Mouse (Mus musculus): Measurements from ENCODE around the gene Cul7. TPM values are rescaled to one million over a fixed set of nuclear protein-coding genes. Genes with fewer than 3 reads are reported as not detected.

Cul7 gene
- polyA plus RNA-seq, 1 experiment from 2014 or later: 62.2 TPM

DNA sequence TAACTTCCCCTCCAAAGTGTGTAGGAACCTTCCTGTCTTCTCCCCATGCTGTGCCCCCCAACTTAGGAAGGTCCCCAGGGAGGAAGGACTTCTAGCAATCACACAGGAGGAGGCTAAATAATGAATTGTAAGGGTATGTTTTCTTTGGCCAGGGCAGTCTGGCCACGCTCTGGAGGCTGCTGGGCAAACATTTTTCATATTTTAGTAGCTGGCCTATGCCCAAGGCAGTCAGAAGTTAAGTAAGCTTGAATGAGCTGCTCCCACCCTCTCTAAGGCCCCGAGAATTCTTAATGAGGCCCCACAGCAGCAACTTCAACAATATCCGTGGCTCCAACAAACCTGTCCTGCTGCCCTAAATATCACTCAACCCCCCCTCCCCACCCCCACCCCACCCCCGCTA lies 37.3 kb upstream of the Cul7 start:
- Histone ChIP-seq H3K27me3 (ENCODE audit: insufficient read depth, low read length) (no peaks in the 10 kb centered on the region), H3K36me3 (ENCODE audit: insufficient read depth, low read length) (no peaks in the 10 kb centered on the region), H3K4me3 (ENCODE audit: low read length) (no peak overlapping the region), H3K4me2 (replicated peaks; ENCODE audit: low read depth, low read length) (peak overlapping the region; percentile 20), H3K4me1 (ENCODE audit: insufficient read depth, low read length) (peaks cover 91% of the 10 kb centered on the region), H3K9me3 (ENCODE audit: low read length) (no peaks in the 10 kb centered on the region), H3K9ac (replicated peaks; ENCODE audit: low read length) (peak overlapping the region; percentile 43), H3K27ac (ENCODE audit: low read length) (peak overlapping the region; percentile 88)
- WGBS: 5% methylated on average over 4 of the region's 4 CpGs
- ATAC-seq (ENCODE audit: low FRiP score, low TSS enrichment): peak; percentile 52

DNA sequence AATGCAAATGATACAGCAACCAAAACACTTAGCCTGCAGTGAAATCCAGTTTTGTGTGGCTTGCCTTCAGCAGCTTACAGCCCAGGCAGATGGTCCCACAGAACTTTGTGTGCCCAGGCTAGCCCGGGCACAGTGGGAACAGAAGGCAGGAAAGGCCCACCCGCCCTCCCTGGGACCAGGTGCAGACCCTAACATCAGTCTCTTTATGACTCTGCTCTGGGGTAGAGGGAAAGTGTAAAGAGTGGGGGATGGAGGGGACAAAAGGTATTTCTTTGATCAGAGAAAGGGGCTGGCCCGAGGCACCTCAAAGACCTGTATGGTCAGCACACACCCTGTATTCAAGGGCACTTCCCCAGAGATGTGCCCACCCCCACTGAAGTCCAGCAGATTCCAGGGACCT lies 36.9 kb upstream of the Cul7 start:
- 8% methylated on average over 3 of the region's 3 CpGs for WGBS
- Histone ChIP-seq H3K9me3 (ENCODE audit: low read length) (no peaks in the 10 kb centered on the region), H3K4me1 (ENCODE audit: insufficient read depth, low read length) (peaks cover 91% of the 10 kb centered on the region), H3K4me3 (ENCODE audit: low read length) (no peak overlapping the region), H3K27ac (ENCODE audit: low read length) (peak overlapping the region; percentile 88), H3K4me2 (replicated peaks; ENCODE audit: low read depth, low read length) (peak overlapping the region; percentile 20), H3K36me3 (ENCODE audit: insufficient read depth, low read length) (no peaks in the 10 kb centered on the region), H3K27me3 (ENCODE audit: insufficient read depth, low read length) (no peaks in the 10 kb centered on the region), H3K9ac (replicated peaks; ENCODE audit: low read length) (peak overlapping the region; percentile 18)
- 0 out of 2 replicates have a peak, but pooled peaks have one; percentile 6 for ATAC-seq (ENCODE audit: low FRiP score, low TSS enrichment)

DNA sequence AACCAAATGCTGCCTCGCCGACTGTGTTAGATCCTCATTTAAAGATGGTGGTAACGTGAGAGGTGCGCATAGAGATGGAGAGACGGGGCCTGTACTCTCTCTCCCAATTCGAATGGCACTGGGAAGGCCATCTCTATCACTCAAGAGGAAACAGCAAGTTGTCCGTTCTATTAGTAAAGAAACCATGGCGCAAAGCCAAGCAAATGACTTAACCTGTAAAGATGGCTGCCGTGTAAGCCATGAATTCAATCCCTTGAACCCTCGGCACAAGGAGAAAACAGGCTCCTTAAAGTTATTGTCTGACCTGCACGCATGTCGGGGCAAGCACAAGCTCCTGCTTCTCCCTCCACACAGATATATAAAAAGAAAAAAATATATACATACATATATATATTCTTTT lies 32.3 kb upstream of the Cul7 start:
- 11% methylated on average over 12 of the region's 12 CpGs for whole genome bisulfite sequencing
- no peak for ATAC-seq (ENCODE audit: low FRiP score, low TSS enrichment)
- H3K27me3 ChIP-seq (ENCODE audit: insufficient read depth, low read length): no peaks in the 10 kb centered on the region
- peak overlapping the region; percentile 99 for H3K27ac ChIP-seq (ENCODE audit: low read length)
- H3K9me3 ChIP-seq (ENCODE audit: low read length): no peaks in the 10 kb centered on the region
- H3K9ac ChIP-seq (replicated peaks; ENCODE audit: low read length): peak overlapping the region; percentile 70; the same call in 1 of the 2 replicates
- H3K4me2 ChIP-seq (replicated peaks; ENCODE audit: low read depth, low read length): peak overlapping the region; percentile 50
- H3K4me3 ChIP-seq (ENCODE audit: low read length): peak overlapping the region; percentile 27
- H3K36me3 ChIP-seq (ENCODE audit: insufficient read depth, low read length): no peaks in the 10 kb centered on the region
- H3K4me1 ChIP-seq (ENCODE audit: insufficient read depth, low read length): peaks cover 96% of the 10 kb centered on the region

DNA sequence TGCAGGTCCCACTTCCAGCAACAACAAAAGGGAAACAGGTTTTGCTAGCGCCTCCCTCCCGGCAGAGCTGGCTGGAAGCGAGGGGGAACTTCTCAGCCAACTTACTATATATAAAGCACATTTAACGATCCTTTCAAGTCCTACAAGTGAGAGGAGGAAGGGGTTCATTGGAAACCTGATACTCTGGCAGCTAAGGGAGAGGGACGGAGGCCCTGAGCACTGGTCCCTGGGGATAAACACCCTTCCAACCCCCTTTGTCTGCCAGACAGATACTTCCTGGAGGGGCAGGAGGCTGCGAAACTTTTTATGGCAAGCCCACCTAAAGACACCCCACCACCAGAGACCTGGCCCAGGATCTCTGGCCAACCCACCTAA lies 31.8 kb upstream of the Cul7 start:
- WGBS: 5% methylated on average over 6 of the region's 6 CpGs
- Histone ChIP-seq H3K27me3 (ENCODE audit: insufficient read depth, low read length) (no peaks in the 10 kb centered on the region), H3K9me3 (ENCODE audit: low read length) (no peaks in the 10 kb centered on the region), H3K4me1 (ENCODE audit: insufficient read depth, low read length) (peaks cover 96% of the 10 kb centered on the region), H3K27ac (ENCODE audit: low read length) (peak overlapping the region; percentile 99), H3K36me3 (ENCODE audit: insufficient read depth, low read length) (no peaks in the 10 kb centered on the region), H3K4me3 (ENCODE audit: low read length) (peak overlapping the region; percentile 27), H3K9ac (replicated peaks; ENCODE audit: low read length) (peak overlapping the region; percentile 70), H3K4me2 (replicated peaks; ENCODE audit: low read depth, low read length) (peak overlapping the region; percentile 50)
- ATAC-seq (ENCODE audit: low FRiP score, low TSS enrichment): peak; percentile 67

DNA sequence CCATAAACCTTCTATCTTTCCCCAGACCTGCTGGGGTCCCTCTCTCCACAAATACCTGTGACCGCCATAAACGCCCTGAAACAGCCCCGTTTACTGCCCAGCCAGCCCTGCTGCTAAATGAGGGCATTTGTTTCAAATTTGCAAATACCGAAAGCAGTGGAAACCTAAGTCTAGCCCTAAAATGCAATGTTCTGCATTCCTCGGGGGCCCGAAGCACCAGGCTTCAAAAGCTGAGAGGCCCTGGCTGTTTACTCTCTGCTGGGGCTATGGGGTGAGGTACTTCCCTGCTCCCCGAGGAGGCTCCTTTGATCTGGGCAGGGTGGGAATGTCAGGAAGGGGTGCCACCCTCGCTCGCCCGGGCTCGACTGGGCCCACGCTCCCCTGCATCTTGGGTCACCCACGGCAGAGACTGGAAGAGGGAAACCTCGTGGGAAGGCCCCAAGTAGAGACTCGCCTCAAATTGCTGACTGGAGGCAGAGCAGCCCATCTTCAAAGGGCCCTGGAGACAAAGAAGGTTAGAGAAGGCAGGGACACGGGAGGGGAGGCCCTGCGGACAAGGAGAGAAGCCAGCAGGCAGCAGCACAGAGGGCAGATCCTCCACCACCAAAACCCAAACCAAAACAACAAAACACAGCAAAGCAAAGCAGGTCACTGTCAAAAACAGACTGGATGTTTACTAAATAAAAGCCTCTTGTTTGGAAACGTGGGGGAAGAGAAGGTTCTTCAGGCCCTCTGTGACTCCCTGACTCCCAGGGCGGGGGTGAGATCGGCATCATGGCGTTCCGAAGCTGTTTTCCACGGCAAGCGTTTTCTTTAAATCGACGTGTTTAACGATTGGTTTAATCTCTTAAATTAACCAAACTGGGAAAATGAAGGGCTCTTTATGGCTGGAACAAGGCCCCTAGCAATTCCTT lies 31.1 kb upstream of the Cul7 start:
- Histone ChIP-seq H3K9ac (replicated peaks; ENCODE audit: low read length) (peak overlapping the region; percentile 70), H3K4me2 (replicated peaks; ENCODE audit: low read depth, low read length) (peak overlapping the region; percentile 50), H3K4me1 (ENCODE audit: insufficient read depth, low read length) (peaks cover 96% of the 10 kb centered on the region), H3K36me3 (ENCODE audit: insufficient read depth, low read length) (no peaks in the 10 kb centered on the region), H3K27ac (ENCODE audit: low read length) (peak overlapping the region; percentile 99), H3K4me3 (ENCODE audit: low read length) (peak overlapping the region; percentile 16), H3K9me3 (ENCODE audit: low read length) (no peaks in the 10 kb centered on the region), H3K27me3 (ENCODE audit: insufficient read depth, low read length) (no peaks in the 10 kb centered on the region)
- peak; percentile 31; the same call in 1 of the 2 replicates for ATAC-seq (ENCODE audit: low FRiP score, low TSS enrichment)
- WGBS: 10% methylated on average over 27 of the region's 27 CpGs

DNA sequence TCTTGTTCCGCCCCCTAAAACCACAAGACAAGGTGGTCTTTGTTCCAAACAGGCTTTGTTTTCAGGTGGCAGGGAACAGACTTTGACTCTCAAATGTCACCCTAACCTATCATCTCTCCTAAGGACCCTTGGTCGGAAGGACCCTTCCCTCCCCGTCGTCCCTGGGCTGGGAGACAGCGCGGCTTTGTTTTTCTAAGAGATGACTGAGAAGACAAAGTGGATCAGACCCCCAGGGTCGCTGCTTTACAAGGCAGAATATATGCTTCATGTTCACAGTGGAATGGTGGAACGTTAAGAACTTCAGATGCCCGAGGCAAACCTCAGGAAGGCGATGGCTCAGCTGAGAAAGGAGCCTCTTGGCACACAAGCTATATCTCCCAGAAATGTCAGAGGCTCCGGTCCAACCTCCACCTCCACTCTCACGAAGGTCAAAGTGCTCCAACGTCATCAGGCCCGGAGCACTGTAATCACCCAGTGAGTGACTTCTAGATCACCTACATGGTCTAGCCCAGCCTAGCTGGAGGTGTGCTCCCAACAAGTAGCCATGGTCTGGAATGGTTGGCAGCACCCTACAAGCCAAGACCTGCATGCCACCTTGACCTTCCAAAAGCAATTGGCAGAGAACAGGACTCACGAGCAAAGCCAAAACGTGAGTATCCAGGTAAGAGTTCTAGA lies 30.3 kb upstream of the Cul7 start:
- peaks cover 98% of the 10 kb centered on the region for H3K4me1 ChIP-seq (ENCODE audit: insufficient read depth, low read length)
- no peaks in the 10 kb centered on the region for H3K9me3 ChIP-seq (ENCODE audit: low read length)
- ATAC-seq (ENCODE audit: low FRiP score, low TSS enrichment): no peak
- peak overlapping the region; percentile 70 for H3K9ac ChIP-seq (replicated peaks; ENCODE audit: low read length)
- peak overlapping the region; percentile 50 for H3K4me2 ChIP-seq (replicated peaks; ENCODE audit: low read depth, low read length)
- no peaks in the 10 kb centered on the region for H3K36me3 ChIP-seq (ENCODE audit: insufficient read depth, low read length)
- 17% methylated on average over 16 of the region's 16 CpGs for WGBS
- 0 out of 2 replicates have a peak overlapping the region, but pooled peaks have one; percentile 16 for H3K4me3 ChIP-seq (ENCODE audit: low read length)
- H3K27me3 ChIP-seq (ENCODE audit: insufficient read depth, low read length): no peaks in the 10 kb centered on the region
- peak overlapping the region; percentile 99 for H3K27ac ChIP-seq (ENCODE audit: low read length)

DNA sequence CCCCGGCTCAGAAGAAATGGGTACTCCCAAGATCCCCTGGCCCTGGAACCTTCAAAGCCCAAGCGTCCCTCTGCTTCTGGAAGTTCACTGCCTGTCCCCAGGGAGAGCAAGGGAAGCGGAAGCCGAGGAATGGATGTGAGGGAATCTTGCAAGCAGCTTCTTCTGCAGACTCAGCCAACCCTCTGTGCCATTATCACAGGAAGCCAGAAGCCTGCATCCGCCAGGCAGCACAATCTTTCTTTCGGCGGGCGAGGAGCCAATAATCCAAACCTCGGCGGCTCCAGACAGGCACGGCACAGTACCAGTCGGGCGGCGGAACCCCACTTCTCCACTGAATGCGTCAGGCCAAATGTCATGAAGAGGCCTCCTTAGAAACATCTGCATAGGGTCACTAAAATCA lies 28.8 kb upstream of the Cul7 start:
- no peak overlapping the region for H3K4me3 ChIP-seq (ENCODE audit: low read length)
- H3K4me1 ChIP-seq (ENCODE audit: insufficient read depth, low read length): peaks cover 99% of the 10 kb centered on the region
- peak overlapping the region; percentile 99 for H3K27ac ChIP-seq (ENCODE audit: low read length)
- 24% methylated on average over 15 of the region's 15 CpGs for WGBS
- peak overlapping the region; percentile 24; the same call in 1 of the 2 replicates for H3K4me2 ChIP-seq (replicated peaks; ENCODE audit: low read depth, low read length)
- no peaks in the 10 kb centered on the region for H3K36me3 ChIP-seq (ENCODE audit: insufficient read depth, low read length)
- H3K9me3 ChIP-seq (ENCODE audit: low read length): no peaks in the 10 kb centered on the region
- peak overlapping the region; percentile 46; the same call in 1 of the 2 replicates for H3K9ac ChIP-seq (replicated peaks; ENCODE audit: low read length)
- no peaks in the 10 kb centered on the region for H3K27me3 ChIP-seq (ENCODE audit: insufficient read depth, low read length)
- no peak for ATAC-seq (ENCODE audit: low FRiP score, low TSS enrichment)

DNA sequence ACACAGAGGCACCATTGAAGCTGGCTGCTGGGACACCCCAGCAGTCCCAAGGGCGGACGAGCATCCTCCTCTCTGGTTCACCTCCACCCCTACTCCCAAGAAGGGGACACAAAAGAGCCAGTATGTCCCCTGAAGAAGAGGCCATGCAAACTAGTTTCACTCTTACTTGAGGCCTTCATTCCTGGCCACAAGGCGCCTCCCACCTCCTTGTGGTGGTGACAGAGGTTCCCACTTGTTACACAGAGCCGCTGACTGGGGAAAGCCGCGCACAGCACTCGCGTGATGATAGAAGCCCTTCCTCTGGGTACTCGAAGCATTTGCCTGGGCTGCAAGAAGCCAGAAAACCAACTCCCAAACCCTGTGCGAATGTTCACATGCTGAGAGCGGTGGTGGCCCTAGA lies 27.9 kb upstream of the Cul7 start:
- no peak overlapping the region for H3K4me2 ChIP-seq (replicated peaks; ENCODE audit: low read depth, low read length)
- WGBS: 60% methylated on average over 11 of the region's 11 CpGs

DNA sequence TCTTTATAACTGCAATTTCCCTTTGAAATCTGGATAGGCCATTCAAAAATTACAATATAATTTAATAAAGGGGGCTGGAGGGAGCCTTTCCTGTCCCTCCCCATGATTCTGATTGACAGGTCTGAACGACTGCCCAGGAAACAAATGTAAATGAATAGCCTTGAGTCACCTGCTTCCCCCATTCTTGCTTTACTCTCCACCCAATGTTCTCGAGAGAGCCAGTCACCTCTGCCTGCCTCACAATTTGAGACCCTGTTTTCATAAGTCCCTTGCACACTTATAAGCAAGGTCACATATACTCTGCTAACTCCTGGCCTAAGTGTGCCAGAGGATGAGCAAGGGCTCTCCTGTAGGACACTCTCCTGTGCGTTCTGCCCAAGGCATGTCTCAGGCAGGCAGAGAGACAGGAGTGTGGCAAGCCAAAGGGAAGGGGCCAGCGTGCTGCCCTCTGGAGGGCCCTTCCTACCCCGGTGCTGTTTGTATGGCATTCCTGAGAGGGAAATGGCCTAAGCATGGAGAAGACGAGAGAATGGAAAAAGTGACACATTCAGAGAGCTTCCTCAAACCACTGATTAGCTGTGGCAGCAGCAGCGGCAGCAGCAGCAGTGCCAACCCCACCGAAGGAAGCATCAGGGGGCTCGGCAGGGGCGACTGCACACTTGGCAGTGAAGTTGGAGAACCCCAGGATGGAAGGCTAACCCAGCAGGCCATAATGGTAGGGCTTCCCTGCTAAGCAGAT lies 26.1 kb upstream of the Cul7 start:
- H3K9me3 ChIP-seq (ENCODE audit: low read length): no peaks in the 10 kb centered on the region
- H3K4me1 ChIP-seq (ENCODE audit: insufficient read depth, low read length): peaks cover 89% of the 10 kb centered on the region
- no peak for ATAC-seq (ENCODE audit: low FRiP score, low TSS enrichment)
- 16% methylated on average over 10 of the region's 10 CpGs for WGBS
- no peaks in the 10 kb centered on the region for H3K36me3 ChIP-seq (ENCODE audit: insufficient read depth, low read length)
- H3K9ac ChIP-seq (replicated peaks; ENCODE audit: low read length): peak overlapping the region; percentile 55
- H3K4me3 ChIP-seq (ENCODE audit: low read length): peak overlapping the region; percentile 16
- H3K27ac ChIP-seq (ENCODE audit: low read length): peak overlapping the region; percentile 56
- H3K4me2 ChIP-seq (replicated peaks; ENCODE audit: low read depth, low read length): peak overlapping the region; percentile 47
- no peaks in the 10 kb centered on the region for H3K27me3 ChIP-seq (ENCODE audit: insufficient read depth, low read length)

More for the DNA sequence above, 27.9 kb upstream of the Cul7 start:
- no peaks in the 10 kb centered on the region for H3K9me3 ChIP-seq (ENCODE audit: low read length)
- no peak overlapping the region for H3K4me3 ChIP-seq (ENCODE audit: low read length)
- no peak for ATAC-seq (ENCODE audit: low FRiP score, low TSS enrichment)
- no peaks in the 10 kb centered on the region for H3K27me3 ChIP-seq (ENCODE audit: insufficient read depth, low read length)
- peaks cover 100% of the 10 kb centered on the region for H3K4me1 ChIP-seq (ENCODE audit: insufficient read depth, low read length)
- peak overlapping the region; percentile 99 for H3K27ac ChIP-seq (ENCODE audit: low read length)
- H3K9ac ChIP-seq (replicated peaks; ENCODE audit: low read length): peak overlapping the region; percentile 46
- no peaks in the 10 kb centered on the region for H3K36me3 ChIP-seq (ENCODE audit: insufficient read depth, low read length)

Data from kidney, embryonic 16.5 days (tissue).